Mouse (Mus musculus): ENCODE measurements around the gene Hist1h3g. TPM values are rescaled to one million over a fixed set of nuclear protein-coding genes. Genes with fewer than 3 reads are reported as not detected.
"Not testable (repeated sequence)": the region's sequence is repeated elsewhere in the genome, so short reads cannot be mapped to it uniquely, and the experiment has no call there.

The Hist1h3g gene
- total and polyA plus RNA-seq, 3 experiments: 0.80 to 2.1 (median 0.94) TPM

DNA sequence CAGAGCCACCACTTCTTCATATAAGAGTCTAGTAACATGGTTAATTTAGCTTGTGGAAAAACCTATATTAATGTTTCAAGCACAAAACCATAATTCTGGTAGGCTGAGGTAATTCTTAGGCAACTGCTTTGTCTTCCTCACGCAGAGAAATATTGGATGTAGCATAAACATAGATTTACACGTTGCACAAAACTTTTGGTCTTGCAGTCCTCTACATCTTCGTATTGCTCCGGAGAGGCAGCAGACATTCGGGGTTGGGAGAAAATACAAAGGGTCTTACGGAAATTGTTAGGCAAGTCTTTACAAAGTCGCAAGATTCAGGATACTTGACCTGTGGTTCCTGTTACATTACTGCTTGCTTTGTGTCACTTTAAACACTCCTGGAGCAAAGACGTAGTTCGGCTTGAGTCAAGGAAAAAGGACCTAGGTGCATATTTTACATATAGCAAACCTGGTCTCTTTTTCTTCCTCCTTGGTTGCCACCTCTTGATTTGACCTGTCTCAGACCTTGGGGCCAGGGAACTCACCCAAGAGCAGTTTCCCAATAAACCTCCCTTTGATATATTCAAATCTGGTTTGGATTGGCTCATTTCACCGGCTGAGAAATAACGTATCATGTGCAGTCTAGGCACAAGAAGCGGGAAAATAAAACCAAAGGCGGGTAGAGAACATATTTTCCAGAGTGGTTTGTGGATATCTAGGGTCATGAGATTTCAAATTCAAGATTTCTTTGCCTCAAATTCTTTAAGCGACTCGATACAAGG, 672 bp upstream of the Hist1h3g start:
- no peak overlapping the region; the same call in 1 of the 2 replicates for H3K27ac ChIP-seq
- H3K4me1 ChIP-seq (ENCODE audit: control insufficient read depth, insufficient read depth, low read length): peaks cover 4% of the 10 kb centered on the region
- 6% methylated on average over 15 of the region's 15 CpGs for WGBS
- no peak for DNase-seq
- no peak for TF ChIP-seq CTCF (IDR thresholded peaks at IDR 0.05)
- TF ChIP-seq POLR2A (IDR thresholded peaks at IDR 0.05; ENCODE audit: insufficient read depth, low read depth, low read length): no peak; the same call in 1 of the 2 replicates
- no peak for TF ChIP-seq EP300 (IDR thresholded peaks at IDR 0.05; ENCODE audit: insufficient read depth, low read depth, low read length)
- H3K4me3 ChIP-seq: peak overlapping the region; percentile 51
- no peaks in the 10 kb centered on the region for H3K27me3 ChIP-seq (ENCODE audit: control insufficient read depth, insufficient read depth, low read length)
- no peak overlapping the region for H3K9ac ChIP-seq (ENCODE audit: low read depth, low read length)
- no peaks in the 10 kb centered on the region for H3K79me2 ChIP-seq (replicated peaks; ENCODE audit: control insufficient read depth, insufficient read depth, low read length)
- intact Hi-C loops (cut with DNase I): loop anchor here (5.0 kb wide), 2 partner anchors 88 to 208 kb away; partner anchors contain the start of genes Hist1h1e and Hist1h2be
- peaks cover 14% of the 10 kb centered on the region for H3K36me3 ChIP-seq (ENCODE audit: control insufficient read depth, insufficient read depth, low read length)

DNA sequence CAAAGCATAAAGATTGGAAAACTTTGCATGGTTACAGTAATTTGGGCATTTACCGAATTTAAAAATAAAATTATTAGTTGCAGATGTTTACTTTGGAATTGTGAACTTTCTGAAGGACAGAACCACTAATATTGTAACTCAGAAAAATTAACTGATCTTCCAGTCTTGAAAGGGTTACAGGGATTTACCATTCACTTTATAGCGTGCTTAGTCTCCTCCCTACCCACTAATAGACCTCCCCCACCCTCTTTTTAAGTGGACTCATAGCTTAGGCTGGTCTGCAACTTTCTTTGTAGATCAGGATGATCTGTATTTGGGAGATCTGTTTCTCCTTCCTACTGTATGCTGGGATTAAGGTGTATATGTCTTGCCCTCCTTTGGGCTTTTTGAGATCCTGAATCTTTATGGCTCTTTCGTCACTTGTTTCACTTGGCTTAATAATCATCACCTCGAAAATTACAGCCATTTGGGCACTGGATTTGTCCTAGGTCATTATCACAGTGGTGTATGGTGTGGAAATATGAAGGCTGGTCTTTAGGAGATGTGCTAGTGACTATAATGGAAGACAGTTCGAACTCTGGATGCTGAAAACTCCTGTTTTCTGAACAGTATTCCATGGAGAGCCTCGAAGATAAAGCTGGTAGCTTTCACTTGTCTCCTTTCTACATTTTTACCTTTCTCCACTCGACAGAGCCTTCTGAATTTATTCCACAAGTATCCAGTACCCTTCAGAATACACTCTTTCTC, 1.0 kb downstream of the Hist1h3g start:
- intact Hi-C loops (cut with DNase I): no loop called here
- no peak for DNase-seq
- Histone ChIP-seq H3K36me3 (ENCODE audit: control insufficient read depth, insufficient read depth, low read length) (peaks cover 14% of the 10 kb centered on the region), H3K79me2 (replicated peaks; ENCODE audit: control insufficient read depth, insufficient read depth, low read length) (no peaks in the 10 kb centered on the region), H3K9ac (ENCODE audit: low read depth, low read length) (no peak overlapping the region), H3K27me3 (ENCODE audit: control insufficient read depth, insufficient read depth, low read length) (no peaks in the 10 kb centered on the region), H3K4me3 (no peak overlapping the region), H3K4me1 (ENCODE audit: control insufficient read depth, insufficient read depth, low read length) (peaks cover 4% of the 10 kb centered on the region), H3K27ac (no peak overlapping the region)
- no peak for TF ChIP-seq POLR2A (IDR thresholded peaks at IDR 0.05; ENCODE audit: insufficient read depth, low read depth, low read length)
- TF ChIP-seq CTCF (IDR thresholded peaks at IDR 0.05): no peak
- 33% methylated on average over 7 of the region's 7 CpGs for WGBS

DNA sequence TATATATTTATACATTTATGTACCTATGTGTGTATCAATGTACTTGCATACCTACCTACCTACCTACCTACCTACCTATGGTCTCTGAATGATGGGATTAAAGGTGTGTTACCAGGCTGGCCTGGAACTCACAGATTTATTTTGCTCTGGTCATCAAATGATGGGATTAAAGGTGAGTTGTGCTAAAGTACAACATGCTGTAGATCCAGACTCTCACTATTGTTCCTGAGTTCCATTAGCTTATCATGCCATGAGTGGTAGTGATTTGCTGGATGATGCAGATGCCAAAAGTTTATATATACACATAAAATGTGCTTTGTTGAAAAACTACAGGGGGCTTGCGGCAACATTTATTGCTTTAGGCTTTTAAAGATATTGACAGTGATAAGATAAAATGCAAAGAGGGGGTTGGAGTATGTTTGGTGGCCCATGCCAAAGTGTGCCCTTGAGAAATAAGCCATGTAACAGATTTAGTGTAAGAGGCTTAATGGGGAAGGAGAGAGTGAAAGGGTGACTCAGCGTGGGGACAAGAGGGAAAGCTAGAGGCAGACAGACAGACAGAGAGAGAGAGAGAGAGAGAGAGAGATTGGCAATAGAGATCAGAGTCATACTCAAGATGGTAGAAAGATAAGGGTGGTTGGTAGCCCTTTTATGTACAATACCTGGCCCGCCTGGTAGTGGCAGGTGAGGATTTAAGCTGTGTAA, 1.9 kb downstream of the Hist1h3g start:
- no peak for DNase-seq
- H3K27ac ChIP-seq: no peak overlapping the region
- H3K4me3 ChIP-seq: no peak overlapping the region
- H3K4me1 ChIP-seq (ENCODE audit: control insufficient read depth, insufficient read depth, low read length): peaks cover 4% of the 10 kb centered on the region
- WGBS: 88% methylated on average over 3 of the region's 3 CpGs
- TF ChIP-seq POLR2A (IDR thresholded peaks at IDR 0.05; ENCODE audit: insufficient read depth, low read depth, low read length) (no peak), EP300 (IDR thresholded peaks at IDR 0.05; ENCODE audit: insufficient read depth, low read depth, low read length) (no peak), CTCF (IDR thresholded peaks at IDR 0.05) (no peak)
- intact Hi-C loops (cut with DNase I): no loop called here
- H3K9ac ChIP-seq (ENCODE audit: low read depth, low read length): no peak overlapping the region
- no peaks in the 10 kb centered on the region for H3K79me2 ChIP-seq (replicated peaks; ENCODE audit: control insufficient read depth, insufficient read depth, low read length)
- H3K36me3 ChIP-seq (ENCODE audit: control insufficient read depth, insufficient read depth, low read length): peaks cover 13% of the 10 kb centered on the region
- H3K27me3 ChIP-seq (ENCODE audit: control insufficient read depth, insufficient read depth, low read length): no peaks in the 10 kb centered on the region

DNA sequence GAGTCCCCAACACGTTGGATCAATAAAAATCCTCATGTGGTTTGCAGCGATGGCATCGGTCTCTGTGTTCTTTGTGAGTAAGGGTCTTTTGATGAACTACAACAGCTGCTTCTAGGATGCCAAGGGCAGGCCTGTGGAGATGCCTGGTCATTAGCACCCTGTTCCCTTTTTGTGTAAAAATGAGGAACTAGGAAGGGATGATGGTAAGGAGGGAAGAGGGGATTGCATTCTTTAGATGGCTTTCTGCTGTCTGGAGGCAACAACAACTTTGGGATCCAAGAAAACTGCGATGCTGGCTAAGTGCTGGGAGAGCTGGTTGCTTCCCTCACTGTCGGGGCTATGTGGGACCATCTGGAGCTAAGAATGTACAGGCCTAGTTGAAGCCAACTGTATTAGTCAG, 3.0 kb downstream of the Hist1h3g start:
- 85% methylated on average over 5 of the region's 5 CpGs for WGBS
- no peak overlapping the region for H3K27ac ChIP-seq
- peaks cover 7% of the 10 kb centered on the region for H3K36me3 ChIP-seq (ENCODE audit: control insufficient read depth, insufficient read depth, low read length)
- no peaks in the 10 kb centered on the region for H3K27me3 ChIP-seq (ENCODE audit: control insufficient read depth, insufficient read depth, low read length)
- TF ChIP-seq CTCF (IDR thresholded peaks at IDR 0.05): no peak
- no peak for TF ChIP-seq EP300 (IDR thresholded peaks at IDR 0.05; ENCODE audit: insufficient read depth, low read depth, low read length)
- TF ChIP-seq POLR2A (IDR thresholded peaks at IDR 0.05; ENCODE audit: insufficient read depth, low read depth, low read length): no peak
- intact Hi-C loops (cut with DNase I): no loop called here
- no peak overlapping the region for H3K4me3 ChIP-seq
- H3K9ac ChIP-seq (ENCODE audit: low read depth, low read length): no peak overlapping the region
- H3K79me2 ChIP-seq (replicated peaks; ENCODE audit: control insufficient read depth, insufficient read depth, low read length): no peaks in the 10 kb centered on the region
- DNase-seq: no peak
- no peaks in the 10 kb centered on the region; the same call in none of the 2 replicates for H3K4me1 ChIP-seq (ENCODE audit: control insufficient read depth, insufficient read depth, low read length)

DNA sequence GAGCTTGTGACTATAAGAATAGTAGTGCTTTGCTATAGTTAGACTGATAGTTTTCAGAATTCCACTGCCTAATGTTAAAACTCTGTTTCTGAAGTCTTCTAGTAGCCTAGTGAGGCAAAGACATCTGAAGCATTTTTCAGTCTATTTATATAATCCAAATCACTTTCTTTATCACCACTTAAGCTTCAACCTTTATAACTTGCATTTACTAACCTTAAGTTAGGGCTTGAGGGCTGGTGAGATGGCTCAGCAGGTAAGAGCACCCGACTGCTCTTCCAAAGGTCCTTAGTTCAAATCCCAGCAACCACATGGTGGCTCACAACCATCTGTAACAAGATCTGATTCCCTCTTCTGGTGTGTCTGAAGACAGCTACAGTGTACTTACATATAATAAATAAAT, 4.6 kb downstream of the Hist1h3g start:
- DNase-seq; intact Hi-C loops (cut with DNase I): not testable (repeated sequence)
- WGBS: 76% methylated on average over 1 of the region's 1 CpGs

More for the DNA sequence above, 4.6 kb downstream of the Hist1h3g start:
- H3K4me1 ChIP-seq (ENCODE audit: control insufficient read depth, insufficient read depth, low read length); H3K9ac ChIP-seq (ENCODE audit: low read depth, low read length); H3K79me2 ChIP-seq (replicated peaks; ENCODE audit: control insufficient read depth, insufficient read depth, low read length); H3K36me3 ChIP-seq (ENCODE audit: control insufficient read depth, insufficient read depth, low read length); H3K4me3 ChIP-seq; H3K27ac ChIP-seq; H3K27me3 ChIP-seq (ENCODE audit: control insufficient read depth, insufficient read depth, low read length): not testable (repeated sequence)
